ENCODE assay signal across 7 mouse cellular contexts in the genomic region with DNA sequence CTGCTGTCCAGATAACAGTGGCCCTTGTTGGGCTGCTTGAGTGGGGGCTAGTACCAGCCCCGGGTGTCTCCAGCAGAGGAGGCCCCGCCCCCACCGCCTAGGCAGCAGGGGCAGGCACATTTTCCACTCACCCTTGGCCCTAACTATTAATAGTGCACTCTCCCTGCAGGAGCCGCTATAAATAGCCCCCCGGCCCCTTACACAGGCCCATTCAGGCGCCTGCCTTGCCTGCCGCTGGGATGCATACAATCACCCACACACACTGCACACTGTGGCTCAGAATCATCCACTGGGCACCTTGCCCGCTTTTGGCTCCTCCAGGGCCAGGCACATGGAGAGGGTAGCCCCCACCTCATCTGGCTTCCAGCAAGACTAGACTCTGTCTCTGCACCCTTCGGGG. TPM values are rescaled to one million over a fixed set of nuclear protein-coding genes. Genes with fewer than 3 reads are reported as not detected.
DNase-seq lines count a peak whose midpoint lies in the region; ATAC-seq and TF ChIP-seq lines count a peak whose summit lies in the region.

No protein-coding gene starts in this region.

- DNase-seq in heart, postnatal 0 days (ENCODE audit: low spot score) = peak; percentile 92
- peak; percentile 83 to 94 for DNase-seq in kidney, postnatal 25 days
- no peak for DNase-seq in liver, embryonic 14.5 days (ENCODE audit: low read depth in 3 of 3, low spot score in 3 of 3)

- TF ChIP-seq CTCF in heart, postnatal 0 days (IDR thresholded peaks at IDR 0.05; ENCODE audit: low read depth) = no peak
- no peak for TF ChIP-seq CTCF in liver, embryonic 14.5 days (IDR thresholded peaks at IDR 0.05; ENCODE audit: low read depth)
- no peak for TF ChIP-seq CTCF in olfactory bulb, adult 2 months (IDR thresholded peaks at IDR 0.05; ENCODE audit: insufficient read depth, low read depth, low read length)

- peak; percentile 76; the same call in 1 of the 2 replicates for ATAC-seq in forebrain, embryonic 13.5 days
- peak; percentile 89 for ATAC-seq in heart, postnatal 0 days (ENCODE audit: insufficient read depth, low read depth)
- ATAC-seq in liver, embryonic 14.5 days (ENCODE audit: insufficient read depth) = peak; percentile 34; the same call in 1 of the 2 replicates
- ATAC-seq in monocyte, adult 5-6 weeks (replicated peaks; ENCODE audit: insufficient number of reproducible peaks, low FRiP score, low TSS enrichment, poor library complexity, severe bottlenecking) = no peak

- peak overlapping the region; percentile 20 for H3K4me2 ChIP-seq in forebrain, embryonic 13.5 days
- peak overlapping the region; percentile 39 for H3K4me2 ChIP-seq in heart, postnatal 0 days (ENCODE audit: low read depth, low read length)
- no peak overlapping the region for H3K4me2 ChIP-seq in liver, embryonic 14.5 days (ENCODE audit: low read depth)

- WGBS in forebrain, embryonic 13.5 days = 18% methylated on average over 9 of the region's 9 CpGs
- WGBS in heart, postnatal 0 days = 3% methylated on average over 9 of the region's 9 CpGs
- 27% methylated on average over 9 of the region's 9 CpGs for whole genome bisulfite sequencing in liver, embryonic 14.5 days (ENCODE audit: insufficient replicate concordance)
- 11% methylated on average over 9 of the region's 9 CpGs for WGBS in olfactory bulb, adult 2 months

- peak overlapping the region; percentile 44 for H3K4me3 ChIP-seq in brown adipose tissue, adult 24 weeks (ENCODE audit: insufficient read depth, low read depth, low read length)
- H3K4me3 ChIP-seq in forebrain, embryonic 13.5 days = no peak overlapping the region
- H3K4me3 ChIP-seq in heart, postnatal 0 days (ENCODE audit: low read depth, low read length) = no peak overlapping the region
- H3K4me3 ChIP-seq in liver, embryonic 14.5 days (ENCODE audit: insufficient read depth in 1 of 2, low read depth in 2 of 2, low read length in 2 of 2) = no peak overlapping the region
- H3K4me3 ChIP-seq in olfactory bulb, adult 2 months (ENCODE audit: insufficient read depth, low read depth, low read length) = no peak overlapping the region

- peaks cover 30% of the 10 kb centered on the region for H3K4me1 ChIP-seq in brown adipose tissue, adult 24 weeks (ENCODE audit: control insufficient read depth, insufficient read depth, insufficient read length, low read length)
- H3K4me1 ChIP-seq in forebrain, embryonic 13.5 days = peaks cover 30% of the 10 kb centered on the region
- peaks cover 37% of the 10 kb centered on the region for H3K4me1 ChIP-seq in heart, postnatal 0 days (ENCODE audit: control insufficient read depth, insufficient read depth)
- 0 out of 4 replicates have a peak, but pooled peaks cover 0 to 7% of the 10 kb centered on the region in 2 experiments for H3K4me1 ChIP-seq in liver, embryonic 14.5 days (replicated peaks; ENCODE audit: control insufficient read depth in 2 of 2, insufficient read depth in 2 of 2, low read length in 1 of 2)
- peaks cover 55% of the 10 kb centered on the region for H3K4me1 ChIP-seq in olfactory bulb, adult 2 months (ENCODE audit: control insufficient read depth, insufficient read depth, low read length)

- no peaks in the 10 kb centered on the region for H3K36me3 ChIP-seq in forebrain, embryonic 13.5 days (ENCODE audit: poor library complexity, severe bottlenecking)
- H3K36me3 ChIP-seq in heart, postnatal 0 days (replicated peaks; ENCODE audit: control insufficient read depth, insufficient read depth, low read length) = no peaks in the 10 kb centered on the region
- H3K36me3 ChIP-seq in liver, embryonic 14.5 days (replicated peaks; ENCODE audit: control insufficient read depth, insufficient read depth, low read depth) = no peaks in the 10 kb centered on the region

- H3K9ac ChIP-seq in forebrain, embryonic 13.5 days = peak overlapping the region; percentile 21; the same call in 1 of the 2 replicates
- H3K9ac ChIP-seq in heart, postnatal 0 days (replicated peaks; ENCODE audit: low read depth, low read length) = peak overlapping the region; percentile 32; the same call in 1 of the 2 replicates
- H3K9ac ChIP-seq in liver, embryonic 14.5 days (replicated peaks) = no peak overlapping the region

- TF ChIP-seq POLR2A in olfactory bulb, adult 2 months (IDR thresholded peaks at IDR 0.05; ENCODE audit: insufficient read depth, low read depth, low read length) = no peak

- peak; percentile 81; the same call in 1 of the 2 replicates for TF ChIP-seq EP300 in heart, postnatal 0 days (IDR thresholded peaks at IDR 0.05; ENCODE audit: low read depth)
- TF ChIP-seq EP300 in liver, embryonic 14.5 days (IDR thresholded peaks at IDR 0.05; ENCODE audit: low read depth) = no peak

- H3K9me3 ChIP-seq in forebrain, embryonic 13.5 days (replicated peaks) = no peaks in the 10 kb centered on the region
- no peaks in the 10 kb centered on the region for H3K9me3 ChIP-seq in heart, postnatal 0 days (replicated peaks; ENCODE audit: control insufficient read depth, low read length)
- H3K9me3 ChIP-seq in liver, embryonic 14.5 days (ENCODE audit: control insufficient read depth, low read length) = no peaks in the 10 kb centered on the region

- H3K27ac ChIP-seq in brown adipose tissue, adult 24 weeks (replicated peaks; ENCODE audit: low read depth, low read length) = peak overlapping the region; percentile 99
- peak overlapping the region; percentile 57 for H3K27ac ChIP-seq in forebrain, embryonic 13.5 days
- peak overlapping the region; percentile 98 for H3K27ac ChIP-seq in heart, postnatal 0 days (ENCODE audit: low read depth)
- H3K27ac ChIP-seq in liver, embryonic 14.5 days = no peak overlapping the region
- peak overlapping the region; percentile 58 for H3K27ac ChIP-seq in olfactory bulb, adult 2 months (ENCODE audit: insufficient read depth, low read depth, low read length)

- H3K27me3 ChIP-seq in forebrain, embryonic 13.5 days = no peaks in the 10 kb centered on the region
- no peaks in the 10 kb centered on the region for H3K27me3 ChIP-seq in heart, postnatal 0 days (ENCODE audit: control insufficient read depth, insufficient read depth, low read length)
- no peaks in the 10 kb centered on the region; the same call in 1 of the 2 replicates for H3K27me3 ChIP-seq in liver, embryonic 14.5 days (ENCODE audit: control insufficient read depth, insufficient read depth, low read length)

RNA-seq across cellular contexts. Expression of a gene that starts 19.8 kb away (rescaled TPM):
- 7.8 and 12.6 TPM in 2 replicates for polyA plus RNA-seq in brown adipose tissue, adult 24 weeks (2012; ENCODE audit: insufficient read depth, insufficient read length, missing spikeins)
- polyA plus RNA-seq in forebrain, embryonic 13.5 days (2015; fragmentation: Nextera tagmentation; extraction: Ambion mirVana) = 62.2 and 63.6 TPM in 2 replicates
- 23.3 and 24.0 TPM in 2 replicates for total RNA-seq in heart, postnatal 0 days (2014; rRNA removed; ENCODE audit: low replicate concordance)
- 26.3 and 35.3 TPM in 2 replicates for polyA plus RNA-seq in heart, postnatal 0 days (2015; fragmentation: Nextera tagmentation; extraction: Ambion mirVana)
- 16.2 and 25.4 TPM in 2 replicates for polyA plus RNA-seq in liver, embryonic 14.5 days (2012; rRNA removed)
- polyA plus RNA-seq in liver, embryonic 14.5 days (2014; fragmentation: Nextera tagmentation; extraction: Ambion mirVana) = 34.1 and 38.6 TPM in 2 replicates
- not detected in 2 replicates for polyA plus RNA-seq in olfactory bulb, adult 2 months (2012; ENCODE audit: insufficient read depth, insufficient read length, low replicate concordance, missing spikeins)
- total RNA-seq in monocyte, adult 5-6 weeks (2017) = 59.8 to 71.4 TPM (median 62.8 TPM) in 3 replicates

RNA-seq across cellular contexts. Expression of a gene that starts 20.2 kb away (rescaled TPM):
- polyA plus RNA-seq in brown adipose tissue, adult 24 weeks (2012; ENCODE audit: insufficient read depth, insufficient read length, missing spikeins) = 6.0 and 7.2 TPM in 2 replicates
- 7.6 and 9.5 TPM in 2 replicates for polyA plus RNA-seq in forebrain, embryonic 13.5 days (2015; fragmentation: Nextera tagmentation; extraction: Ambion mirVana)
- total RNA-seq in heart, postnatal 0 days (2014; rRNA removed; ENCODE audit: low replicate concordance) = 19.5 and 21.8 TPM in 2 replicates
- 6.4 and 6.5 TPM in 2 replicates for polyA plus RNA-seq in heart, postnatal 0 days (2015; fragmentation: Nextera tagmentation; extraction: Ambion mirVana)
- polyA plus RNA-seq in liver, embryonic 14.5 days (2012; rRNA removed) = 4.9 and 5.2 TPM in 2 replicates
- 4.9 and 5.9 TPM in 2 replicates for polyA plus RNA-seq in liver, embryonic 14.5 days (2014; fragmentation: Nextera tagmentation; extraction: Ambion mirVana)
- not detected in 2 replicates for polyA plus RNA-seq in olfactory bulb, adult 2 months (2012; ENCODE audit: insufficient read depth, insufficient read length, low replicate concordance, missing spikeins)
- total RNA-seq in monocyte, adult 5-6 weeks (2017) = 5.8 to 15.6 TPM (median 9.6 TPM) in 3 replicates

RNA-seq across cellular contexts. Expression of a gene that starts 22.7 kb away (rescaled TPM):
- 29.2 and 73.9 TPM in 2 replicates for polyA plus RNA-seq in brown adipose tissue, adult 24 weeks (2012; ENCODE audit: insufficient read depth, insufficient read length, missing spikeins)
- 42.7 and 49.4 TPM in 2 replicates for polyA plus RNA-seq in forebrain, embryonic 13.5 days (2015; fragmentation: Nextera tagmentation; extraction: Ambion mirVana)
- total RNA-seq in heart, postnatal 0 days (2014; rRNA removed; ENCODE audit: low replicate concordance) = 98.4 and 139 TPM in 2 replicates
- 50.6 and 71.1 TPM in 2 replicates for polyA plus RNA-seq in heart, postnatal 0 days (2015; fragmentation: Nextera tagmentation; extraction: Ambion mirVana)
- 3.1 and 5.0 TPM in 2 replicates for polyA plus RNA-seq in liver, embryonic 14.5 days (2012; rRNA removed)
- 8.1 and 8.5 TPM in 2 replicates for polyA plus RNA-seq in liver, embryonic 14.5 days (2014; fragmentation: Nextera tagmentation; extraction: Ambion mirVana)
- polyA plus RNA-seq in olfactory bulb, adult 2 months (2012; ENCODE audit: insufficient read depth, insufficient read length, low replicate concordance, missing spikeins) = not detected in 2 replicates
- total RNA-seq in monocyte, adult 5-6 weeks (2017) = 31.1 to 42.4 TPM (median 34.9 TPM) in 3 replicates

Comparison
In these comparisons a context has a peak if more than half of its experiments do, and no peak if none do; other contexts are left out.
1. DNase-seq: peak in heart, postnatal 0 days (single experiment) and kidney, postnatal 25 days (2 of 2); none in liver, embryonic 14.5 days (0 of 3).